Mouse (Mus musculus) gastrocnemius, postnatal 36 days (tissue): ENCODE measurements around the gene Gm17334. TPM values are rescaled to one million over a fixed set of nuclear protein-coding genes. Genes with fewer than 3 reads are reported as not detected.

ENCODE experiments used
- DNase-seq, 2 experiments: peaks; one replicate each; pipeline ENCODE4 v3.0.0; 2022
- intact Hi-C: fragments of 180-260 bp; cut with DNase I; formaldehyde crosslinking; loops from one replicate; pipeline ENCODE4 v1.15.1; 2025
- long read RNA-seq, 2 experiments: library from polyadenylated mRNA; stranded (forward); transcript quantifications; one replicate each; pipeline ENCODE4 v2.0.0; 2021
- total RNA-seq, 2 experiments: library from RNA; stranded (reverse); gene quantifications; 2 replicates each; pipeline ENCODE4 v1.2.3; 2021

The Gm17334 gene
- total RNA-seq = under 1 TPM in 1 of 2 experiments, not detected in 1; 0.31 TPM
- long read RNA-seq, experiment 1 = 0 reads
- long read RNA-seq, experiment 2 = 0 reads

- peak in 1 of 2 experiments; percentile 11 for DNase-seq
- intact Hi-C loops = no loop called here
Observed at GRCm38 (mm10) chr11:53773087-53773486, at the start of gene Gm17334. Gene Gm17334 (minus strand): TSS chr11:53773187.

DNA sequence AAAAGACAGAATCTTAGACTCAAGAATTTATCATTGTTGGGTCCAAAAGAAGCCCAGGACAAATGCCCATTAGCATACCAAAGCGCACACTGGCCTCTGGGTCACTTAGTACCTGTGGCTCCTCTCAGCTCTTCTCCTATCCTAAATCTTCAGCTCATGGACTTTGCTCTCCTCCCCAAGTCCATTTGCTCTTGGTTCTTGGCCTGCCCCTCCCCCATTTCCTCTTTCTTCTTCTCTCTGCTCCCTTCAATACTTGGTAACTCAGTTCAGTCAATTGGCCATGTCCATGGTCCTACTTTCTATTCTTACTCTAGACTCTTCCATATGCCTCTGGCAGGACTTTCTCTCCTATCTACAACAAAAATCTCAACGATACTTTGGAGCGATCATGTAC lies 49.0 kb upstream of the Gm17334 start:
- intact Hi-C loops = no loop called here

GRCm38 (mm10) chr11:53821230-53821944 lies 48.4 kb upstream of the Gm17334 start:
- no peak for DNase-seq
- intact Hi-C loops = no loop called here

More for the DNA sequence above, 49.0 kb upstream of the Gm17334 start:
- DNase-seq = no peak

DNA sequence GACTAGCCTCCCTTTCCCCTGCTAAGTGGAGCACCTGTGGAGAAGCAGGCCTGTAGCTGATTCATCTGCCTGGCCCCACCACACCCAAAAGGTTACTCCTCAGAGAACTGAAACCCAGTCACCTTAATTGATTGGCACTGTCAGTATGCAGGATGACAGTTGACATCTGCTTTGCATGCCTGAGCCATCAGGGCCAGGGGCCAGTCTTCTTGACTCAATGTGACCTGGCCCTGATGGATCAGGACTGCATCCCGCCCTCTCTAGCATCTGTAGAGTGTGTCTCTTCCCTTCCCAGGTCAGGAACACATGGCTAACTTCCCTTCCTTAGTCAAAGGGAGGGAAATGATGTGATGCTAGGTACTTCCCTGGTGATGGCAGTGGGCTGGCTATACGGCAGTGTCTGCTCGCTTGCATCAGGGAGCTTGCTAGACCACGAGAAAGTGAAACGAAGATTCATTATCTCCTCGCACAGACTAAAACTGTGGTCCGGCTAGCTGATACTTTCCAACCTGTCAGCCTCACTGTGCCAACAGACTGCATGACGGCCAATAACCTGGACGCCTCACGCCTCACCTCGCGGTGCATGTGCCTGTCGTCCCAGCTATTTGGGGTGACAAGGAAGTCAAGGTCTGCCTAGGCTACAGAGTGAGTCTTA lies 47.7 kb upstream of the Gm17334 start:
- DNase-seq = no peak
- intact Hi-C loops = no loop called here

DNA sequence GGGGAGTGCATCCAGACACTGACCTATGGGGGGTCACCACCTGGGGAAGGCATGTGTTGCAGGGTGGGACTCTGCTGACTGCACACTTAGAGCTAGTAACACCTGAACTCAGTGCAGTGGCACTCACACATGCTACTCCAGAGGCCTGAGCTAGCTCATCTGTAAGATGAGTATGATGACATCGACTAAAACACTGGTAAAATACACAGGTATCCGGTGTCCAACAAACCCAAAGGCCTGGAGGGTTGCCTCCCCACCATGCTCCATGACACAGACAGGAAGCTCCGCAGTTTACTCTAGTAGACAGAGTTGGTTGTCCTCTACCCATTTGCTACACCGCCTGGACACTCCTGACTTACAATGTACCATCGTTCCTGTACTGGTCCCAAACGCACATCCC lies 46.5 kb upstream of the Gm17334 start:
- intact Hi-C loops = no loop called here
- no peak for DNase-seq

- no peak for DNase-seq
- intact Hi-C loops = no loop called here
Observed at GRCm38 (mm10) chr11:53818794-53819193, 45.8 kb upstream of the Gm17334 start.

- intact Hi-C loops = no loop called here
- no peak for DNase-seq
Observed at GRCm38 (mm10) chr11:53816841-53817375, 43.9 kb upstream of the Gm17334 start.

DNA sequence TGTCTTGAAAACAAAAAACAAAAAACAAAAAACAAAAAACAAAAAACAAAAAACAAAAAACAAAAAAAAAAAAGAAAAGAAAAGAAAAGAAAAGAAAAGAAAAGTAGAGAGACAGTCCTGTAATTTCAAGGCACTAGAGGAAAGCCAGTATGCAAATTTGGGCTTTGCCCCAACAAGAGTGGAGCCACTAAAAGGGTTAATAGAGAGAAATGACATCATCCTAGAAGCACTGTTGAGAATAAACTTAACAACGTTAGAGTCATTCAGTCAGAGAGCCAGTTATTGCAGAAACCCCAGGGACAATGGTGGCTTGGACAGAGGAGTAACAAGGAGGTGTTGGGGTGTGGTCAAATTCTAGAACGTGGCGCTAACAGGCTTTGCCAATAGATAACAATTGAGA lies 41.8 kb upstream of the Gm17334 start:
- no peak for DNase-seq
- intact Hi-C loops = no loop called here

DNA sequence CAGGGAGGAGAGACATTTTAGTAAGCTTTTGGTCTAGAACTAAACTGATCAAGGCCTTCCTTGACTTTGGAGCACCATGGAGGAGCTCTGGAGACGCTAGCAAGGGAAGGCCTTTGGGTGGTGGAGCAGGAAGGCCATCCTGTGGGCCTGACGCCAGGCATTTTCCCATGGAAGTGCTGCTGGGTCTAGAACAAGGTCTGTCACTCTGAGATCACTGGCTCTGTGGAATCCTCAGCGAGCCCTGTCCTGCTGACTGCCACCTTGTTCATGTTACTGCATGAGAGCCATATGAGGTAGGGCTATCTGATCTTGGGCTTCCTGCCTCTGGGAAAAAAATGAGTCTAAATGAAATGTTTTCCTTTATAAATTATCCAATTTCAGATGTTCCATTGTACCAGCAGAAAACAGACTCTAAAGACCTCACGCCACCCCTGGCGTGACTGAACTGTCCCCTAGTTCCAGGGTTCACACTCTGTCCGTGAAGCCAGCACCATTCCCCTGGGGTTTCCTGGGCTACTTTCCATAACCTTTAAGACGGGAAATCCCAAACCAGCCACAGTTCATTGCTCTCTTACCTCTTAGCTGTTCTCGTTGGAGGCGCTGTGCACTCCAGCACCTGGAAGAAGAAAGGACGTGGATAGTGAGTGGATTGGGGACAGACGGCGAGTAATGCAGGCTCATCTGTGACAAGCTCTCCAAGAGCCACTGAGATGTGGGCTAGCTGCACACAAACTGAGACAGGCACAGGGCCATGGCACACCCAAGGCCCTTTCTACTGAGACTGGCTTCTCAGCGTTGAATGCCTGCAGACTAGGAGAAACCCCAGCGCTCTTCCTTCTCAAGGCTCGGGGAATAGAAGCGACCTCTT lies 40.2 kb upstream of the Gm17334 start:
- peak in 1 of 2 experiments; percentile 62 for DNase-seq
- intact Hi-C loops = no loop called here

GRCm38 (mm10) chr11:53811312-53811711 lies 38.3 kb upstream of the Gm17334 start:
- DNase-seq = no peak
- intact Hi-C loops = no loop called here

DNA sequence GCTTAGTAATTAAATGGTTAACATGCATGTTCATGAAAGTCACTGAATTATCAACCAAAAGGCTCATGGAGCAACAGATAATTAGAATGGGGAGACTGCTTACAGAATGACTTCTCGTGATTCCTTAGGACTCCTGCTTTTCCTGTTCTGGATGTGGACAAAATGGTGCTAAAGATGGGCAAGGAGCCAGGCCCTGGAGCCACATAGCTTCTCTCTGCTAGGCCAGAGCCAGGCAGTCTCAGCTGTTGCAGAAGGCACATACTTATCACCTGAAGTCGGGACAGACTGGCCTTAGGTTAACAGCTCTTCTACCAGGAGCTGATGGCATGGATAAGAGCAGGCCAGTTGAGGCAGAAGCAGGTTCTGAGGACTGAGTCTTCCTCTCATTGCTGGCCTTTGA lies 37.8 kb upstream of the Gm17334 start:
- intact Hi-C loops = no loop called here
- no peak for DNase-seq

DNA sequence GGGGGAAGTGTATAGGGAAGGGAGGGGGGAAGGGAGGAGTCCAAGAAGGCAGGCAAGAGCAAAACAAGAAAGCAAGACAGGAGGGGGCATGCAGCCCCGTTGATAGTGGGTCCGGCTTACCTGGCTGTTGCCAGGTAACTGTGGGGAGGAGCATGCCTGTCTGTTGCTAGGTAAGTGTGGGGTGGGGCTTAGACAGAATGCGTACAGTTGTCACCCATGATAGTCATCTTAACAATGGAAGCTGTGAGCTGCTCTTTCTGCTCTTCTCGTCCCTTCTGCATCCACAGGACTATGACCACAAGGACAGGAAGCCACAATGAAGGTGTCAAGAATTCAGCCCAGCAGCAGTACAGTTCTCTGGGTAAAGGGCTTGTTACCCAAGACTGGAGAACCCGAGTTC lies 37.2 kb upstream of the Gm17334 start:
- intact Hi-C loops = no loop called here
- DNase-seq = no peak

DNA sequence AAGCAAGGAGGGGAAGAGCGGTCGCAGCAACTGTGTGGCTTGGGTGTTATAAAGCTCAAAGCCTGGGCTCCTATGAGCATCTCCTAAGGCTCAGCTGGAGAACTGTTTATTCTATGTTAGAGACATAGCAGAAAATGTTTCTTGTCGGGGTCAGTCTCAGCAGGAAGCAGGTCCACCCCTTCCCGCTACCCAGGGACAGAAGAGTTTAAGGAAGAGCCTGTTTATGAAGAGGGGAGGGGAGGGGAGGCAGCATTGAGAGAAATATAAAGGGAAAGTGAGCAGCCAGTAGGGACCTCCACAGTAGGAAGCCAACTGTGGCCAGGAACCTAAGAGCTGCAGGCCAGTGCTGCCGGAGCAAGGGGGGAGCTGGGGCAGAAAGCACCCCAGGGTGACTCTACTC lies 36.4 kb upstream of the Gm17334 start:
- intact Hi-C loops = no loop called here
- no peak for DNase-seq

- intact Hi-C loops = no loop called here
- peak; percentile 51 to 74 for DNase-seq
Observed at GRCm38 (mm10) chr11:53805786-53806185, 32.8 kb upstream of the Gm17334 start.

DNA sequence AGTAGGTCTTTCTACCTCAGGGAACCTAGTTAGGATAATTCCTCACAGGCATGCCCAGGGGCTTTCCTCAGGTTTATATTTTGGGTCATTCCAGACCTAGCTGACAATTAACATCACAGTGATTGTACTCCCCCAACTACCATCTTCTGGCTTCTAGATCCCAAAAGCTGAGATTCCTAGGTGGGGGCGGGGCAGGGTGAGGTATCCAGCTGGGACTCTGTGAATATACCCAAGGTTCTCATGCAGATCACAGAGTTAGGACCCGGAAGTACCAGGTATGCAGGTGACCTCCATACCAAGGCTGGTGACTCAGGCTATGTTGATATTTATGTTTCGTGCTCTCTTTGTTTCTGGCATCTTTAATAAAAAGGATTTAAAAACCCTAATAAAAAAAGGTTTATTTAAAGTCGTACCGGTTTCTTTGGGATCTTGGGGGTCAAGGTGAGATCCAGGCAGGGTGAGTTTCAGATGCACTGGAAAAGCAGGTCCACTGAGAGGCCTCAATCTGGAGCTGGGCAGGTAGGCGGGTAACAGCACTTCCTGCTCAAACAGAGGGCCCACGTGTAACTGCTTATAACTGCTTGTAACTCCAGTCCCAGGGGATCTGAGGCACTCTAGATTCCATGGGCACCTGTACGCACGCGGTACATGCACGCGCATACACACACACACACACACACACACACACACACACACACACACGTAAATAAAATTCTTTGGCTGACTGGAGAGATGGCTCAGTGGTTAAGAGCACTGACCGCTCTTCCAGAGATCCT lies 31.8 kb upstream of the Gm17334 start:
- DNase-seq = no peak
- intact Hi-C loops = no loop called here

- intact Hi-C loops = no loop called here
- no peak for DNase-seq
Observed at GRCm38 (mm10) chr11:53803494-53803893, 30.5 kb upstream of the Gm17334 start.

GRCm38 (mm10) chr11:53803093-53803492 lies 30.1 kb upstream of the Gm17334 start:
- DNase-seq = no peak
- intact Hi-C loops = no loop called here

DNA sequence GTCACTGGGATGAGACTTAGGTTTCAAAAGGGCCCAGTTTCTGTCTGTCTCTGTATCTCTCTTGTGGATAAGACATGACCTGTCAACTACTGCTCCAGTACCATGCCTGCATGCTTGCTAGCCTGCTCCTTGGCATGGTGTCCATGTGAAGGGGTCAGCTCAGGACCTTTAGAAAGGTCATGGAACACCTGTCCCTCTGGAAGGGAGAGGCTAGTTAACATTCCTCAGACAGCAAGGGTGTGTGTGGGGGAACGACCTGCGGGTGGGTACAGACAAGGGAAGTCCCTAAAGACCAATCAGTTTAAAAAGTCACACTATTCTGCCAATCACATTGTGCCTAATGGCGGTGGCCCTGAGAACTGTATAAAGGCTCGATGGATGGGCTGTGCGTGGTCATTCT lies 28.0 kb upstream of the Gm17334 start:
- no peak for DNase-seq
- intact Hi-C loops = no loop called here

DNA sequence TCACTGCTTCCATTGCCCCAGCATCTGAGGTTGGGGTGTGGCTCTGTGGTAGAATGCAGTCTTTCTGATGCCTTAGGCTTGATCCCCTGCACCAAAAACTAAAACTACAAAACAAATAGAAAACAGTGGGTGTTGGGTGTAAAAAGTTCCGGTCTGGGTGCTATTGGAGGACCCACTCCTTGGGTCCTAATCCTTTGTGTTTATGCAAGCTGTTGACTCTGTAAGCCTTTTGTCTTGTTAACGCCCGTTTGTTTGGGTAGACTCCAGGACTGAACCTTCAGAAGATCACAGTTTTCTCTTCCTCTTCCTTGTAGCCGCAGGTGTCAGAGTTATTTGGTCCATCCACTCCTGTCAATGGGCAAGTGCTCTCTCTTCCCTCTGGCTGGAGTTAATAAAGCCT lies 27.0 kb upstream of the Gm17334 start:
- intact Hi-C loops = no loop called here
- no peak for DNase-seq

DNA sequence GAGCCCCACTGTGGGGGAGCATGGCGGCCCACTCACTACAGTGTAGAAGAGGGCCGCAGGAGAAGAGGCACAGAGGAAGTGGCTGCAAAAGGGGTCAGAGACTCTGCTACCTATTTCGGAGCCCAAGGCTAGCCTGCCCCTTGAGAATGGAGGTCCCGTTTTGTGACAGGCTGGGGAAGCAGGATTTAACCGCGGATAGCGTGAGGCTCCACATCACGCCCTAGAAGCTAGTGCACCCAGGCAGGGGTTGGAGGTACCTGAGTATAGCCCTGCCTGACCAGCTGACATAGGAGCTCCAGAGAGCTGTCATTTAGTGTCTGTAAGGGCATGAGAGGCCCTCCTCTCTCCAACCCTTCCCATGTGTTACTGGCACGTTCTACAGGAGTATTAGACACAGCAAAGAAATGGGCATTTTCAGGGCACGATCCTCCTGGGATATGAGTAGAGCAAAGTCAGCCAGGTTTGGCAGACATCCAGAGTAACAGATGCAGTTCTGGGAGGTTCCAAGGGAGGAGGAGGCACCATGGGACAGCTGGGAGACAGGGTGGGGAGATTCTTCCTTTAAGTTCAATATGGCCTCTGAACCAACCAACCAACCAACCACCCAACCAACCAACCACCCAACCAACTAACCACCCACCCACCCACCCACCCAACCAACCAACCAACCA lies 25.2 kb upstream of the Gm17334 start:
- no peak for DNase-seq
- intact Hi-C loops = no loop called here
